Mouse (Mus musculus) ES-E14 (cell line): Measurements from ENCODE around the gene Foxc1. TPM values are rescaled to one million over a fixed set of nuclear protein-coding genes. Genes with fewer than 3 reads are reported as not detected.

Experiments
- DNase-seq: peaks from one replicate; pipeline ENCODE4 v3.0.0-alpha.2; 2013; ENCODE audit warnings: low read depth, low spot score
- H3K27ac ChIP-seq: 2 replicates; pipeline ENCODE4 v1.5.1; 2012; ENCODE audit warnings: low read depth, mild to moderate bottlenecking, low read length, moderate library complexity, mixed read lengths; ENCODE audit not compliant: poor library complexity, insufficient read depth, severe bottlenecking
- H3K36me3 ChIP-seq: 2 replicates; pipeline ENCODE4 v1.6.1; 2012; ENCODE audit warnings: mild to moderate bottlenecking, low read length, moderate library complexity, mixed read lengths; ENCODE audit not compliant: control insufficient read depth, poor library complexity, insufficient read depth, severe bottlenecking
- H3K4me1 ChIP-seq, 2 experiments: fragments of 150-350 bp in 1 of 2; sonication (generic) in 1 of 2; 2 replicates each; pipeline ENCODE4 v1.6.1; 2012; ENCODE audit warnings: low read length in 2 of 2, mild to moderate bottlenecking in 1 of 2, mixed read lengths in 1 of 2; ENCODE audit not compliant: control insufficient read depth in 2 of 2, insufficient read depth in 2 of 2, poor library complexity in 1 of 2
- H3K4me3 ChIP-seq, 2 experiments: fragments of 150-350 bp in 1 of 2; sonication (generic) in 1 of 2; 2 replicates each; pipeline ENCODE4 v1.5.1; 2012; ENCODE audit warnings: low read length in 2 of 2, low read depth in 1 of 2, mild to moderate bottlenecking in 1 of 2, mixed read lengths in 1 of 2; ENCODE audit not compliant: insufficient read depth in 1 of 2, poor library complexity in 1 of 2, severe bottlenecking in 1 of 2
- H3K9ac ChIP-seq: 2 replicates; pipeline ENCODE4 v1.6.1; 2012; ENCODE audit warnings: low read depth, mild to moderate bottlenecking, low read length, mixed read lengths; ENCODE audit not compliant: poor library complexity, insufficient read depth, severe bottlenecking
- H3K9me3 ChIP-seq: fragments of 150-350 bp; sonication (generic); 2 replicates; pipeline ENCODE4 v1.6.1; 2012; ENCODE audit warnings: low read depth, mild to moderate bottlenecking, low read length; ENCODE audit not compliant: control insufficient read depth, insufficient read depth
- CHD2 ChIP-seq: IDR thresholded peaks from 2 replicates; pipeline ENCODE4 v1.6.1; 2014; ENCODE audit warnings: mild to moderate bottlenecking, low read depth, low read length, inconsistent platforms
- HCFC1 ChIP-seq: IDR thresholded peaks from 2 replicates; pipeline ENCODE4 v1.6.1; 2012; ENCODE audit warnings: low read length, inconsistent platforms, borderline replicate concordance; ENCODE audit not compliant: insufficient read depth
- MAFK ChIP-seq: IDR thresholded peaks from 2 replicates; pipeline ENCODE4 v1.6.1; 2014; ENCODE audit warnings: mild to moderate bottlenecking, low read depth, low read length, inconsistent platforms; ENCODE audit not compliant: insufficient read depth
- ZC3H11A ChIP-seq: IDR thresholded peaks from 2 replicates; pipeline ENCODE4 v1.6.1; 2012; ENCODE audit warnings: low read depth, mild to moderate bottlenecking, inconsistent platforms, low read length, borderline replicate concordance
- ZNF384 ChIP-seq: IDR thresholded peaks from 2 replicates; pipeline ENCODE4 v1.6.1; 2012; ENCODE audit warnings: low read depth, low read length, inconsistent platforms
- in situ Hi-C, 2 experiments: fragments of 600-800 bp; cut with MboI; formaldehyde crosslinking; loops; one replicate each; pipeline ENCODE4 v1.15.1; 2025; ENCODE audit warnings: low sequenced_read_pairs in 2 of 2, inconsistent platforms in 1 of 2; ENCODE audit not compliant: unreplicated experiment in 2 of 2
- total RNA-seq: library from RNA; depleted of rRNA; stranded (reverse); fragments of 300-350 nt; gene quantifications from 2 replicates; pipeline ENCODE4 v1.2.3, GENCODE M21; 2012

The Foxc1 gene
- total RNA-seq, 1 experiment: 1.2 TPM

DNA sequence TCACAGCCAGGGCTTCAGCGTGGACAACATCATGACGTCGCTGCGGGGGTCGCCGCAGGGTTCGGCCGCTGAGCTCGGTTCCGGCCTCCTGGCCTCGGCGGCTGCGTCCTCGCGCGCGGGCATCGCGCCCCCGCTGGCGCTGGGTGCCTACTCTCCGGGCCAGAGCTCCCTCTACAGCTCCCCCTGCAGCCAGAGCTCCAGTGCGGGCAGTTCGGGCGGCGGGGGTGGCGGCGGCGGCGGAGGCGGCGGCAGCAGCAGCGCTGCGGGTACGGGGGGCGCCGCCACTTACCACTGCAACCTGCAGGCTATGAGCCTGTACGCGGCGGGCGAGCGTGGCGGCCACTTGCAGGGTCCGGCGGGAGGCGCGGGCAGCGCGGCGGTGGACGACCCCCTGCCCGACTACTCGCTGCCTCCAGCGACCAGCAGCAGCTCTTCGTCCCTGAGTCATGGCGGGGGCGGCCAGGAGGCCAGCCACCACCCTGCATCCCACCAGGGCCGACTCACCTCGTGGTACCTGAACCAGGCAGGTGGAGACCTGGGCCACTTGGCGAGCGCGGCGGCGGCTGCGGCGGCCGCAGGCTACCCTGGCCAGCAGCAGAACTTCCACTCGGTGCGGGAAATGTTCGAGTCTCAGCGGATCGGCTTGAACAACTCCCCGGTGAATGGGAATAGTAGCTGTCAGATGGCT is 1.8 kb downstream of the Foxc1 start:
- DNase-seq: no peak
- Histone ChIP-seq H3K27ac (no peak overlapping the region), H3K36me3 (no peaks in the 10 kb centered on the region), H3K4me1 (no peaks in the 10 kb centered on the region), H3K9me3 (no peaks in the 10 kb centered on the region), H3K9ac (no peak overlapping the region), H3K4me3 (peak overlapping the region in 1 of 2 experiments; percentile 60; a peak in 3 of 4 replicates)
- in situ Hi-C loops: loop anchor here (5.0 to 25.0 kb wide), 2 partner anchors 181 to 404 kb away; partner anchors contain the start of gene Foxf2 (in 2 of the 2)
- TF ChIP-seq ZNF384 (no peak), HCFC1 (no peak), MAFK (no peak), ZC3H11A (no peak), CHD2 (no peak)

DNA sequence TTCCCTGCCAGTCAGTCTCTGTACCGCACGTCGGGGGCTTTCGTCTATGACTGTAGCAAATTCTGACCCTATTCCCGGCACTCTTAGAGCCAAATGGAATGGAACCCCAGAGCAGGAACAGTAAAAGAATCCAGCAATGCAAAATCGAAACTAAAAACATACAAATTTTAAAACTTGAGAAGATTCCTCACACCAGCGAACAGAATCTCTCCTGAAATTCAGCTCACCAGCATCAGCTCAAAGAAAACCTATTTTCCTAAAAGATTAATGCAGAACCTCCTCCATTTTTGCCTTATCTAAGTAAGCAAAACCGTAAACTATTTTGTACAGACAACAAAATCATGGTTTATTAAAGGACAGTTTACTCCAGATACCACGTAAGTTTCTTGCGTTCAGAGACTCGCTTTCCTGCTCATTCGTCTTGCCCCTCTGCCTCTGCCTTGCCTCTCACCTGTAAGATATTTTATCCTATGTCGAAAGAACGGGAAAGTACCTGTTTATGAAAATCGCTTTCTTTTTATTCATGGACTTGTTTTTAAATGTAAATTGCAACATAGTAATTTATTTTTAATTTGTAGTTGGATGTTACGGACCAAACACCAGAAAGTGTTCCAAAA is 2.5 kb downstream of the Foxc1 start:
- Histone ChIP-seq H3K9ac (no peak overlapping the region), H3K4me3 (no peak overlapping the region), H3K27ac (no peak overlapping the region), H3K4me1 (no peaks in the 10 kb centered on the region), H3K9me3 (no peaks in the 10 kb centered on the region), H3K36me3 (no peaks in the 10 kb centered on the region)
- DNase-seq: no peak
- in situ Hi-C loops: loop anchor here (5.0 to 25.0 kb wide), 2 partner anchors 182 to 403 kb away; partner anchors contain the start of gene Foxf2 (in 2 of the 2)
- TF ChIP-seq MAFK (no peak), ZNF384 (no peak), HCFC1 (no peak), ZC3H11A (no peak), CHD2 (no peak)

- in situ Hi-C loops: loop anchor here (5.0 to 25.0 kb wide), 2 partner anchors 182 to 403 kb away; partner anchors contain the start of gene Foxf2 (in 2 of the 2)
- Histone ChIP-seq H3K9me3 (no peaks in the 10 kb centered on the region), H3K4me1 (no peaks in the 10 kb centered on the region), H3K36me3 (no peaks in the 10 kb centered on the region), H3K27ac (no peak overlapping the region), H3K9ac (no peak overlapping the region), H3K4me3 (no peak overlapping the region)
- no peak for TF ChIP-seq MAFK
- TF ChIP-seq ZNF384: no peak
- no peak for TF ChIP-seq ZC3H11A
- TF ChIP-seq HCFC1: no peak
- no peak for TF ChIP-seq CHD2
- DNase-seq: no peak
Measured at GRCm38 (mm10) chr13:31809701-31810100, 3.3 kb downstream of the Foxc1 start.

DNA sequence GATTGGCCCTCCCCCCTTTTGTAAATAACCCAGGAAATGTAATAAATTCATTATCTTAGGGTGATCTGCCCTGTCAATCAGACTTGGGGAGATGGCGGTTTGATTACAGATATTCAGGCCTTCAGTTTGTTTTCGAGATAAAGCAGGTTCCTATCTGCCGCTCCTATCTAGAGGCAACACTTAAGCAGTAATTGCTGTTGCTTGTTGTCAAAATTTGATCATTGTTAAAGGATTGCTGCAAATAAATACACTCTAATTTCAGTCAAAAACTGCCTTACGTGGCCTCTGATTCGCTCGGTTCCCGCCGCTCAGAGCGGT is 3.9 kb downstream of the Foxc1 start:
- Histone ChIP-seq H3K9me3 (no peaks in the 10 kb centered on the region), H3K36me3 (no peaks in the 10 kb centered on the region), H3K4me1 (no peaks in the 10 kb centered on the region), H3K9ac (no peak overlapping the region), H3K27ac (no peak overlapping the region), H3K4me3 (no peak overlapping the region)
- no peak for TF ChIP-seq CHD2
- TF ChIP-seq ZC3H11A: no peak
- TF ChIP-seq HCFC1: no peak
- TF ChIP-seq MAFK: no peak
- no peak for TF ChIP-seq ZNF384
- DNase-seq: no peak
- in situ Hi-C loops: loop anchor here in 1 of 2 experiments (25.0 kb wide), 1 partner anchor 402 kb away; no protein-coding TSS in a partner anchor
